Mouse (Mus musculus) midbrain, embryonic 14.5 days (tissue): Measurements from ENCODE around the gene Trappc11. TPM values are rescaled to one million over a fixed set of nuclear protein-coding genes. Genes with fewer than 3 reads are reported as not detected.
A peak's percentile ranks its signal among the peaks of the same experiment; 100 is the strongest.
"Not testable (repeated sequence)": the region's sequence is repeated elsewhere in the genome, so short reads cannot be mapped to it uniquely, and the experiment has no call there.

ENCODE experiments used
- ATAC-seq: fragments of 200-750 bp; cut with Nextera tagmentation; 2 replicates; pipeline ENCODE4 v1.8.0; 2017; ENCODE audit warnings: moderate number of reproducible peaks, moderate library complexity; ENCODE audit not compliant: low FRiP score, low TSS enrichment
- DNase-seq: peaks from one replicate; pipeline ENCODE4 v3.0.0-alpha.2; 2015
- H3K27ac ChIP-seq: fragments of 300-500 bp; sonication (generic); replicated peaks from 2 replicates; pipeline ENCODE4 v1.5.1; 2014; ENCODE audit warnings: mild to moderate bottlenecking, low read depth, low read length, moderate library complexity
- H3K27me3 ChIP-seq: fragments of 300-500 bp; sonication (generic); 2 replicates; pipeline ENCODE4 v1.6.1; 2014; ENCODE audit warnings: low read length, control low read depth, mixed read lengths; ENCODE audit not compliant: control insufficient read depth, insufficient read depth
- H3K36me3 ChIP-seq: fragments of 300-500 bp; sonication (generic); 2 replicates; pipeline ENCODE4 v1.6.1; 2014; ENCODE audit warnings: low read length, control low read depth; ENCODE audit not compliant: control insufficient read depth, insufficient read depth
- H3K4me1 ChIP-seq: fragments of 300-500 bp; sonication (generic); 2 replicates; pipeline ENCODE4 v1.6.1; 2014; ENCODE audit warnings: mild to moderate bottlenecking, antibody characterized with exemption, low read length, control low read depth; ENCODE audit not compliant: control insufficient read depth, insufficient read depth
- H3K4me2 ChIP-seq: fragments of 300-500 bp; sonication (generic); 2 replicates; pipeline ENCODE4 v1.6.1; 2014; ENCODE audit warnings: mild to moderate bottlenecking, low read length, moderate library complexity
- H3K4me3 ChIP-seq: fragments of 300-500 bp; sonication (generic); replicated peaks from 2 replicates; pipeline ENCODE4 v1.5.1; 2014; ENCODE audit warnings: low read depth, low read length
- H3K9ac ChIP-seq: fragments of 300-500 bp; sonication (generic); replicated peaks from 2 replicates; pipeline ENCODE4 v1.6.1; 2014; ENCODE audit warnings: mild to moderate bottlenecking, low read length, moderate library complexity
- H3K9me3 ChIP-seq: fragments of 300-500 bp; sonication (generic); 2 replicates; pipeline ENCODE4 v1.6.1; 2016; ENCODE audit warnings: low read length, control low read depth, mixed read lengths; ENCODE audit not compliant: control insufficient read depth
- WGBS: fragments of 180-500 bp; shearing (Covaris S2); extraction: QIAGEN DNeasy Blood & Tissue Kit; methylation state at CpG from one replicate; pipeline ENCODE4 v1.1.7; 2014; 5-methylcytosine and 5-hydroxymethylcytosine counted together
- polyA plus RNA-seq: library from polyadenylated mRNA; unstranded; fragments of >200 nt; fragmentation: Nextera tagmentation; extraction: Ambion mirVana; gene quantifications from 2 replicates; pipeline ENCODE4 v1.2.1, GENCODE M21; 2014

The Trappc11 gene
- polyA plus RNA-seq, 1 experiment from 2014 or later: 50.9 TPM

GRCm38 (mm10) chr8:47459216-47459749, 74.0 kb downstream of the Trappc11 start:
- 91% methylated on average over 6 of the region's 6 CpGs for WGBS
- no peak for DNase-seq
- H3K36me3 ChIP-seq: no peaks in the 10 kb centered on the region
- no peaks in the 10 kb centered on the region for H3K4me1 ChIP-seq
- ATAC-seq: no peak
- H3K4me2 ChIP-seq: no peak overlapping the region
- H3K9ac ChIP-seq: no peak overlapping the region
- H3K4me3 ChIP-seq: no peak overlapping the region
- H3K27me3 ChIP-seq: no peaks in the 10 kb centered on the region
- H3K27ac ChIP-seq: no peak overlapping the region
- 0 out of 2 replicates have a peak, but pooled peaks cover 5% of the 10 kb centered on the region for H3K9me3 ChIP-seq

DNA sequence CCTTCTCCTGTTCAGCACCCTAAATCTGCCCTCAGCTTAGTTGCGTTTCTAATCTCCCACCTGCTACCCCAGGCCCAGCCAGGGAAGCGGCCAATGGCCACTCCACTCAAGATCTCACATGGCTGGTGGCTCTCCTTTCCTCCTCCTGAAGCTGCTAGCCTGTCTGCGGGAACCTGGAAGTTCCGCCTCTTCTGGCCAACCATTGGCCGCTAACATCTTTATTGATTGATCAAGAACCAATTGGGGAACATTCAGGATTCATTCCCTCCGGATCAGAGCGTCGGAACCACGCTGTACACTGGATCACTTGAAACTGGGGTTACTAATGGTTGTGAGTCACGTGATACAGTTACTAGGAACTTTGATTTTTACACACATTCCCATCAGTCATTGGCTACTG, 74.7 kb downstream of the Trappc11 start:
- H3K4me2 ChIP-seq: no peak overlapping the region
- H3K9ac ChIP-seq: no peak overlapping the region
- 94% methylated on average over 10 of the region's 10 CpGs for WGBS
- ATAC-seq (no peak), DNase-seq (no peak)
- H3K4me1 ChIP-seq: no peaks in the 10 kb centered on the region
- 0 out of 2 replicates have a peak, but pooled peaks cover 5% of the 10 kb centered on the region for H3K9me3 ChIP-seq
- no peaks in the 10 kb centered on the region for H3K27me3 ChIP-seq
- no peak overlapping the region for H3K27ac ChIP-seq
- H3K4me3 ChIP-seq: no peak overlapping the region
- H3K36me3 ChIP-seq: no peaks in the 10 kb centered on the region

GRCm38 (mm10) chr8:47449211-47449610, 84.1 kb downstream of the Trappc11 start:
- WGBS: 97% methylated on average over 2 of the region's 2 CpGs
- H3K4me1 ChIP-seq: not testable (repeated sequence)

GRCm38 (mm10) chr8:47446312-47447046, 86.8 kb downstream of the Trappc11 start, which contains the start of gene Stox2:
Stox2 (minus strand) TSS chr8:47446362.
- H3K27me3 ChIP-seq: no peaks in the 10 kb centered on the region
- no peak within 1 kb of the TSS for H3K4me2 ChIP-seq
- H3K9me3 ChIP-seq: no peaks in the 10 kb centered on the region
- no peak within 1 kb of the TSS for H3K4me3 ChIP-seq
- no peak within 1 kb of the TSS for H3K9ac ChIP-seq
- WGBS: 80% methylated on average over 19 of the region's 19 CpGs
- ATAC-seq (no peak), DNase-seq (peak; percentile 9)
- no peaks in the 10 kb centered on the region for H3K4me1 ChIP-seq
- H3K36me3 ChIP-seq: no peaks in the 10 kb centered on the region
- H3K27ac ChIP-seq: no peak within 1 kb of the TSS

More at GRCm38 (mm10) chr8:47449211-47449610, 84.1 kb downstream of the Trappc11 start:
- H3K27me3 ChIP-seq, H3K4me2 ChIP-seq, DNase-seq, H3K36me3 ChIP-seq, H3K9me3 ChIP-seq, ATAC-seq, H3K4me3 ChIP-seq, H3K9ac ChIP-seq, H3K27ac ChIP-seq: not testable (repeated sequence)

Other genes starting within 250 kb of the Trappc11 start
- 53.2 and 53.9 TPM in 2 replicates for gene Stox2, start 87.1 kb downstream of the Trappc11 start, polyA plus RNA-seq
- 33.4 and 44.2 TPM in 2 replicates for gene Rwdd4a, start 194 bp upstream of the Trappc11 start, polyA plus RNA-seq
- 6.4 and 7.4 TPM in 2 replicates for gene Ing2, start 142.1 kb upstream of the Trappc11 start, polyA plus RNA-seq
- gene Cdkn2aip, start 180.5 kb upstream of the Trappc11 start, polyA plus RNA-seq: 36.6 and 37.9 TPM in 2 replicates